Mouse (Mus musculus) thymus, postnatal 36 days (tissue): ENCODE data around the gene P2ry12.
A peak's percentile ranks its signal among the peaks of the same experiment; 100 is the strongest.

Source experiments
- DNase-seq, 2 experiments: peaks; one replicate each; pipeline ENCODE4 v3.0.0; 2022; ENCODE audit warnings: mixed read lengths in 2 of 2

P2ry12 gene

GRCm38 (mm10) chr3:59176871-59177270 is 85.8 kb downstream of the P2ry12 start:
- no peak for DNase-seq

GRCm38 (mm10) chr3:59175234-59175633 is 87.4 kb downstream of the P2ry12 start:
- DNase-seq = peak; percentile 60 to 65

- peak; percentile 41 to 43 for DNase-seq
Measured at GRCm38 (mm10) chr3:59174426-59175154, 88.1 kb downstream of the P2ry12 start.

- no peak for DNase-seq
Measured at GRCm38 (mm10) chr3:59169921-59170627, 92.6 kb downstream of the P2ry12 start.

- DNase-seq = no peak
Measured at GRCm38 (mm10) chr3:59169215-59169614, 93.5 kb downstream of the P2ry12 start.

GRCm38 (mm10) chr3:59168476-59168875 is 94.2 kb downstream of the P2ry12 start:
- DNase-seq = no peak

- no peak for DNase-seq
Measured at GRCm38 (mm10) chr3:59167417-59168054, 95.1 kb downstream of the P2ry12 start.
